Mouse (Mus musculus): ENCODE results near the gene Hps5. TPM values are rescaled to one million over a fixed set of nuclear protein-coding genes. Genes with fewer than 3 reads are reported as not detected.
"Not testable (repeated sequence)": the region's sequence is repeated elsewhere in the genome, so short reads cannot be mapped to it uniquely, and the experiment has no call there.

Hps5 gene
- polyA plus RNA-seq, 1 experiment from 2014 or later, result 34.4 TPM

DNA sequence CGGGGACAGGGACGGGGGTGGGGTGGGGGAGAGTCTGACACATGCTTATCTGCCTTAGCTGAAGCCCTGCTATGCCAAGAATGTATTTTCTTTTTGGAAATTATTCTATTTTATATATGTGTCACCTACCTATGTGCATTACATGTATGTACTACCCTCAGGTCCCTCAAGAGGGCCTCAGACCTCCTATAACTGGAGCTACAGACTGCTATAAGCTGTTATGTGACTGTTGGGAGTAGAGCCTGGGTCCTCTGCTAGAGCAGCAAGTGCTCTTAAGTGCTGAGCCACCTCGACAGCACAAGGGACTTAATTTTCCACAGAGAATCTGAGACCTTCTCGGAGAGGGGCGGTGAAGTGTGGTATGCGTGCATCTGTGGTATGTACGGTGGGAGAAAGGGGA lies 27.4 kb downstream of the Hps5 start:
- no peak for TF ChIP-seq CTCF (IDR thresholded peaks at IDR 0.05)
- ChIA-PET CTCF (interaction anchor here (1.7 to 2.4 kb wide), 3 partner anchors 11 to 58 kb away, joined by 5 to 7 read pairs (median 6); partner anchors contain the start of gene Saal1), POLR2A (no interaction called here)

DNA sequence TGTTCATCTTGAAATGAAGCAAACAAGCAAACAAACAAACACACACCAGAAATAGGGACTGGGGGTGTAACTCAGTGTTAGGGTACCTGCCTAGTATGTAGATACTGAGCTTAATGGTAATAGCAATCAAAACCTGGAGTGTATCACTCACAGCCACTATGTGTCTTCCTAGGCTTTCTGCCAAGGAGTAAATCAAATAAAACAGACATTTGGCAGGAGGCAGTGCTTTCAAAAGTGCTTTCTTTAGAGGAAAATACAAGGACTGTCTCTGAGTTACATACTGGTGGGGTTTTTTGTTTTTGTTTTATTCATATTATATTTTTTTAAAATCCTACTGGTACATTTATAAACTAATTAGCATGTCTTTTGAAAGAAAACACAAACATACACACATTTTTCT lies 28.5 kb downstream of the Hps5 start:
- ChIA-PET CTCF (interaction anchor here (1.5 to 2.4 kb wide), 2 partner anchors 10 to 53 kb away, joined by 7 read pairs; no protein-coding TSS in a partner anchor), POLR2A (interaction anchor here (0.8 kb wide), 1 partner anchor 9 kb away, joined by 3 read pairs; no protein-coding TSS in a partner anchor)
- DNase-seq (ENCODE audit: low read depth, low spot score), result no peak
- in situ Hi-C loops (cut with MboI; ENCODE audit: low pct_unique_long_range_greater_than_20kb), result loop anchor here (10.0 kb wide), 1 partner anchor 53 kb away; the partner anchor contains the start of genes Saa3 and Saal1
- no peak for ATAC-seq
- TF ChIP-seq CTCF (IDR thresholded peaks at IDR 0.05), result no peak
- no peaks in the 10 kb centered on the region for H3K27me3 ChIP-seq

More for the DNA sequence above, 27.4 kb downstream of the Hps5 start:
- in situ Hi-C loops (cut with MboI; ENCODE audit: low pct_unique_long_range_greater_than_20kb), result loop anchor here (10.0 kb wide), 1 partner anchor 54 kb away; the partner anchor contains the start of genes Saa3 and Saal1
- H3K27me3 ChIP-seq, result no peaks in the 10 kb centered on the region
- ATAC-seq, result no peak
- no peak for DNase-seq (ENCODE audit: low read depth, low spot score)

DNA sequence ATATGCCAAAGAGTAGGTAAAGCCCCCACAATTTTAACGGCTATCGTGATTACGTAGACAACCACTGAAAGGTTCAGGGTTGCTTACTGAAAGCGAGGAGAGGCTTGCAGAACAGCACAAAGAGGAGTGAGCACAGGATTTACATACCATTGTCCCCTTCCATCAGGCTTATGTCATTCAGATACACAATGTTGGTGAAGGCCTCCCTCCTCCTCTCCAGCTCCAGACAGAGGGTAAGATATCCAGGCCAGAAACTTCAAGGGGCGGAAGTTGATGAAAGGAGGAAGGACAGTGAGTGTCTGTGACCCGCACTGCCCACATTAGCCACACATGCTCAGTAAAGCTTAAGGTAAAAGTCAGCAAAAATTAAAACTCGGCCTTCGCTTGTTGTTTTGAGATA lies 31.2 kb downstream of the Hps5 start:
- ChIA-PET POLR2A (no interaction called here), CTCF (interaction anchor here (2.0 kb wide), 1 partner anchor 50 kb away, joined by 4 read pairs; the partner anchor contains the start of gene Saa3)
- TF ChIP-seq CTCF (IDR thresholded peaks at IDR 0.05), result no peak
- ATAC-seq, result no peak
- no peaks in the 10 kb centered on the region for H3K27me3 ChIP-seq
- in situ Hi-C loops (cut with MboI; ENCODE audit: low pct_unique_long_range_greater_than_20kb), result loop anchor here (10.0 kb wide), 1 partner anchor 50 kb away; the partner anchor contains the start of genes Saa3 and Saal1
- no peak for DNase-seq (ENCODE audit: low read depth, low spot score)

DNA sequence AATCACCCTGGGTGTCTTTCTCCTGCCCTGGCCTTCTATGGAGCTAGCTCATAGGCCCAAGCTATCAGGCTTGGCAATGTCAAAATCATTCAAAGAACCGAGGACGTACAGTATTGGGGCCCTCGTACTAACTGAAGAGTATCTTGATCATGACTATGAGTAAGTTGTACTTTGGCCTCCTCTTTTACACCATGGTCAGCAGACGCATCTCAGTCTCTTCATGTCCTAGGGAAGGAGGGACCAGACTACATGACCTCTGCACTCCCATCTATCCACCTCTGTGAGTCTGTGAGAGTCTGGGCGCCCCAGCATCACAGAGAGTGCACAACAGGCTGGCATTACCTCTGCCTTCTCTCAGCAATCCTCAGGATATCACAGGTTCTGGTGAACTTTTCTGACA lies 33.3 kb downstream of the Hps5 start:
- in situ Hi-C loops (cut with MboI; ENCODE audit: low pct_unique_long_range_greater_than_20kb), result loop anchor here (10.0 kb wide), 1 partner anchor 48 kb away; the partner anchor contains the start of genes Saa3 and Saal1
- H3K27me3 ChIP-seq, result no peaks in the 10 kb centered on the region
- ChIA-PET CTCF (no interaction called here), POLR2A (no interaction called here)
- ATAC-seq, result no peak
- no peak for TF ChIP-seq CTCF (IDR thresholded peaks at IDR 0.05)
- DNase-seq (ENCODE audit: low read depth, low spot score), result no peak

DNA sequence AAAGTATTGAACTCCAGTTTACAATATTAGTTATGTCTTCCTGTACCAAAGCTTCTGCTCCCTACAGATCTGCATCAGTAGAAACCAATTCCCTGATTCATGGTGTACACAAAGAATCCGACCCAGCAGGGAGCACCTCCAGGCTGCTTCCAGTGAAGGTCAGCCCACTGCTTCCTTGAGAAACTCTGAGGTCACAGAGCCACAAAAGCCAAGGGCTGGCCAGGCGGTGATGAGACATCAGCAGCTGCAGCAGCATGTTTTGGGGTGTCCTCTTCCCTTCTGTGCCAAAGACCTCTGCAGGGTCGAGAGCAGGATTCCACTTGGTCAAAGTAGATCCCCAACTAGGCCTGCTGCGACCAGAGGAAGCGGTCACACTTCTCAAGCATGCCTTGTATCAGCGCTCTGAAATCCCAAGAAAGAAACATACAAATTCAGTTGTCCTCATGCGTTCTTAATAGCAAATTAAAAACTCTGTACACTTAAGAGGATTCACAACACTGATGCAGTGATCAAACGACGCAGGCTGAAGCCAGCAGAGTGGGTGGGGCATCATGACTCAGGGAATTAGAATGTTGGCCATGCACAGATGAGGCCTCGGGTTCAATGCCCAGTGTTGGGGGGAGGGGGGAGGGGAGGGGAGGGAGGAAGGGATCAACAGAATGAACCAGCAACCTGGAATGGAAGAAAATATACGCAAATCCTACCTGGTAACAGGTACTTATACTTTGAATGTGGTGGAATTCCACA lies 34.6 kb downstream of the Hps5 start:
- TF ChIP-seq CTCF (IDR thresholded peaks at IDR 0.05), result no peak
- DNase-seq (ENCODE audit: low read depth, low spot score), result no peak
- CTCF ChIA-PET, result no interaction called here
- H3K27me3 ChIP-seq, result no peaks in the 10 kb centered on the region
- ATAC-seq, result no peak
- in situ Hi-C loops (cut with MboI; ENCODE audit: low pct_unique_long_range_greater_than_20kb), result loop anchor here (10.0 kb wide), 1 partner anchor 46 kb away; the partner anchor contains the start of genes Saa3 and Saal1
- POLR2A ChIA-PET, result no interaction called here

DNA sequence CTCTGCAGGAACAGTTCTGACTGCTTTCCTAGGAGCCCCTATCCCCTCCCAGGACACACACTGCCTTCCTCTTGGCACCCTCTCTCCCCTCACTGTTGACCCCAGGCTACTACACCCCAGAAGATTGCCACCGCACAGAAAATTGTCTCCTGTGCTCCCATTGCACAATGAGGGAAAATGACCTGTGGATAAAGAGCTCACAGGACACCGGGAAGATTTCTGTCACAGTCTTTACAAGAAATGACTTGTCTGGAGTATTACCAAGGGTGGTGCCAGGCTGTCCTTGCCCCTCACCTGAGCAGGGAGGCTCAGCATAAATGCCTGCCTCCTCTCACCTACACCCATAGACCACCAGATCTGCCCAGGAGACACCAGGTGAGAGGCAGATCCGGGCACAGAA lies 44.4 kb downstream of the Hps5 start, which contains the start of gene Saa2:
Gene Saa2, plus strand, starts transcription at position 301 of the 400 bp plus-strand sequence.
- no peak for DNase-seq (ENCODE audit: low read depth, low spot score)
- ChIA-PET POLR2A (interaction anchor here (0.6 kb wide), 1 partner anchor 9 kb away, joined by 3 read pairs; the partner anchor contains the start of gene Saa1), CTCF (no interaction called here)
- ATAC-seq, result no peak
- in situ Hi-C loops (cut with MboI; ENCODE audit: low pct_unique_long_range_greater_than_20kb), result no loop called here
- H3K27me3 ChIP-seq, result no peaks in the 10 kb centered on the region
- no peak for TF ChIP-seq CTCF (IDR thresholded peaks at IDR 0.05)

DNA sequence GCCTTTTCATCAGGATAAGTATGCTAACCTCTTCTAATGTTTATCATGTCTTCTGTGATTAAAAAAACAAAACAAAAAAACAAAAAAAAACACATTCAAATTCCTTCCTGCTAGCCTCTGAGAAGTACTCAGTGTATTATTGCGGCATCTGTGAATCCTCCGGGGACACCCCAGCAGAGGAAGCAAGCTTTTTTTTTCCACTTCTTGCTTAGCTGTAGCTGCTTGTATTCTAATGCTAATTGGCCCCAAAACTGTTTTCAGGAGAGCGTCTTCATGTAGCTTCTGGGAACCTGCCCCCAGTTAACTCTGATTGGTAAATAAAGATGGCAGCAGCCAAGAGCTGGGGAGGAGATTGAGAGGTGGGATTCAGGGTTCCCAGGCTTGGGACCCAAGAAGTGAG lies 47.4 kb downstream of the Hps5 start:
- ATAC-seq (no peak), DNase-seq (ENCODE audit: low read depth, low spot score) (no peak)
- POLR2A ChIA-PET, result no interaction called here
- no peak for TF ChIP-seq CTCF (IDR thresholded peaks at IDR 0.05)
- CTCF ChIA-PET, result no interaction called here
- no peaks in the 10 kb centered on the region for H3K27me3 ChIP-seq
- in situ Hi-C loops (cut with MboI; ENCODE audit: low pct_unique_long_range_greater_than_20kb), result no loop called here

DNA sequence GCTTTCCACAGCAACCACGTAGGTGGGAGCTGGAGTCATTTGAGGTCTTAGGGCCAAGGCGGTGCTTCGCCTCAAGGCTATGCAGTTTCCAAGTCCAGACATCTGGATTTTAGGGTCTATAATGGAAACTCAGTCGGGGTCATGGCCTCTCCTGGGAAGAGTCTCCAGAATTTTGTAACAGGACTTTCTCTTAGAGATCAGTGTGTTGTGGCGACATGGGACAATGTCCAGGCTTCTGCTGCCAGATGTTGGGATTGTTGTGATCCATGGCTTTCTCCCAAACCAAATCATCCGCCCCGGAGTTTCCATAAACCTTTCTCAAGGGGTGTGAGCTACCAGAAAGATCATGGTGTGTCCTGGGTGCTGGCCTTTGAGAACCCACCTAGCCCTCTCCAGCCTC lies 49.5 kb downstream of the Hps5 start:
- H3K27me3 ChIP-seq, result no peaks in the 10 kb centered on the region
- TF ChIP-seq CTCF (IDR thresholded peaks at IDR 0.05), result no peak
- in situ Hi-C loops (cut with MboI; ENCODE audit: low pct_unique_long_range_greater_than_20kb), result no loop called here
- ChIA-PET POLR2A (no interaction called here), CTCF (interaction anchor here (1.2 to 1.4 kb wide), 2 partner anchors 11 to 35 kb away, joined by 3 to 6 read pairs; no protein-coding TSS in a partner anchor)
- ATAC-seq, result no peak
- DNase-seq (ENCODE audit: low read depth, low spot score), result no peak

DNA sequence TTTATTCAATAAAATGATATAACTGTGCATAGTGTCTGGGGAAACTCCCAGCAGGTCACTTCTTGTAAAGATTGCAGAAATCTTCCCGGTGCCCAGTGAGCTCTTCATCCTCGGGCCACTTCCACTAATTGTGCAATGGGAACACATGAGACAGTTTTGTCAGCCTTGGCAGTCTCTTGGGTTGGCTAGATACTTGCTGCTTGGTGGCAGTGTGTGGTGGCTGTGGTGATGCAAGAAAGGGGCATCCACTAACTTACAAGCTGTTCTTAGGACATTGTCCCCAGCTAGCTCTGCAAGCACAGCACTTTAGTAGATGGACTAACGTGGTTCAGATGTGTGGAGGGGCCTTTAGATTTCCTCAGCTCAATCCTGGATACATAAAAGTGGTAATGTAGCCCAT lies 50.0 kb downstream of the Hps5 start:
- CTCF ChIA-PET, result interaction anchor here (0.6 to 1.4 kb wide), 3 partner anchors 10 to 35 kb away, joined by 3 to 6 read pairs (median 3); no protein-coding TSS in a partner anchor
- DNase-seq (ENCODE audit: low read depth, low spot score), result no peak
- in situ Hi-C loops (cut with MboI; ENCODE audit: low pct_unique_long_range_greater_than_20kb), result no loop called here
- no peaks in the 10 kb centered on the region for H3K27me3 ChIP-seq
- no peak for ATAC-seq
- TF ChIP-seq CTCF (IDR thresholded peaks at IDR 0.05), result no peak
- POLR2A ChIA-PET, result interaction anchor here (1.1 kb wide), 1 partner anchor 28 kb away, joined by 3 read pairs; no protein-coding TSS in a partner anchor

DNA sequence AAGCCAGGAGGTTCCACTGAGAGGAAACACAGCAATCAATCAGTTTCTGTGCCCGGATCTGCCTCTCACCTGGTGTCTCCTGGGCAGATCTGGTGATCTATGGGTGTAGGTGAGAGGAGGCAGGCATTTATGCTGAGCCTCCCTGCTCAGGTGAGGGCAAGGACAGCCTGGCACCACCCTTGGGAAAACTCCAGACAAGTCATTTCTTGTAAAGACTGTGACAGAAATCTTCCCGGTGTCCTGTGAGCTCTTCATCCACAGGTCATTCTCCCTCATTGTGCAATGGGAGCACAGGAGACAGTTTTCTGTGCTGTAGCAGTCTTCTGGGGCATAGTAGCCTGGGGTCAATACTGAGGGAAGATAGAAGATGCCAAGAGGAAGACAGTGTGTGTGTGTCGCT lies 53.0 kb downstream of the Hps5 start, which contains the start of gene Saa1:
Gene Saa1, minus strand, starts transcription at position 101 of the 400 bp plus-strand sequence.
- POLR2A ChIA-PET, result interaction anchor here (0.7 kb wide), 1 partner anchor 8 kb away, joined by 3 read pairs; the partner anchor contains the start of gene Saa2
- DNase-seq (ENCODE audit: low read depth, low spot score); H3K27me3 ChIP-seq; in situ Hi-C loops (cut with MboI; ENCODE audit: low pct_unique_long_range_greater_than_20kb); ATAC-seq; CTCF ChIA-PET: not testable (repeated sequence)

DNA sequence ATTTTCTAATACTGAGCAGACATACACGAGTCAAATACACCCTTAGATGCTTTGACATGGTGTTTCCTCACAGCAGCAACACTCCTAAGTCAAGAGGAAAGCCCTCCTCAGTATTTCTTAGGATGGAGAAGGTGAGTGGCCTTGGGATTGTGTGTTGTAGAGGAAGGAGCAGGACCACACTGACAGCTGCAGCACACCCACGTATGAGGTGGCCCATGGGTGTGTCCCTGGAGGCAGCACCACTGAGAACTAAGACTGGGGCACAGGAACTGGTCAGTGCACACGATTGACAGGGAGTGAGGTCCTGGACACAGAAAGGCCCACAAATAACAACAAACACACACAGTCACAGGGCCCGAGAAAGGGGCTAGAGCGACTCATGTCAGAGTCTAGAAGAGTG lies 55.8 kb downstream of the Hps5 start:
- DNase-seq (ENCODE audit: low read depth, low spot score); H3K27me3 ChIP-seq; in situ Hi-C loops (cut with MboI; ENCODE audit: low pct_unique_long_range_greater_than_20kb); ATAC-seq; POLR2A ChIA-PET; CTCF ChIA-PET: not testable (repeated sequence)

Data from Patski (cell line).